Mouse (Mus musculus) kidney, adult 2 months (tissue): ENCODE results near the gene Klk1b8.
"Not testable (repeated sequence)": the region's sequence is repeated elsewhere in the genome, so short reads cannot be mapped to it uniquely, and the experiment has no call there.

Experiments
- CTCF ChIP-seq: fragments of 200-500 bp; conservative IDR thresholded peaks from 2 replicates; pipeline ENCODE4 v1.5.1; 2011; ENCODE audit warnings: low read depth, mild to moderate bottlenecking, control low read depth, low read length, moderate library complexity, mixed read lengths; ENCODE audit not compliant: insufficient read depth, insufficient read length
- POLR2A ChIP-seq: fragments of 200-500 bp; IDR thresholded peaks from one replicate; pipeline ENCODE4 v1.6.1; 2011; ENCODE audit warnings: low read depth, low read length, control low read depth

DNA sequence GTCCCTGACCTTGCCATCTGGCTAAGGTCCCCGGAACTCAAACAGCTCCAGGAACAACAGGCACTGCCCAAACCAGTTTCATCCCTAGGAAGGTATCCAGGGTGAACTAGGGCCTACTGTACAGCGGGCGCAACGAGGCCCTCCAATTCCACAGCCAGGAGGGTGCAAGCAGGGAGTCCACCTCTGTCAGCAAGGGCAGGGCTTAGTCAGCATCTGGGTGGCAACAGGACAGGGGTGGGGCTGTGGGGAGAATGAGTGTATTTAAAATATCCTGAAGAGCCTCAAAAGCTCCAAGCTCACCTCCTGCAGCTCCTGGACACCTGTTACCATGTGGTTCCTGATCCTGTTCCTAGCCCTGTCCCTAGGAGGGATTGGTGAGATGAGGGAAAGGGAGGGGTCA, 45.1 kb downstream of the Klk1b8 start, which contains the start of gene Klk1b11:
- not testable (repeated sequence) for TF ChIP-seq POLR2A, CTCF
